Mouse (Mus musculus) gastrocnemius, adult 18-20 months (tissue): ENCODE data around the gene Cntn5. TPM values are rescaled to one million over a fixed set of nuclear protein-coding genes. Genes with fewer than 3 reads are reported as not detected.

Experiments used
- DNase-seq: peaks from one replicate; pipeline ENCODE4 v3.0.0; 2021; ENCODE audit warnings: low spot score
- total RNA-seq, 2 experiments: library from RNA; stranded (reverse); gene quantifications; 2 replicates each; pipeline ENCODE4 v1.2.3; 2021

Gene Cntn5
- total RNA-seq, 2 experiments from 2014 or later = not detected

DNA sequence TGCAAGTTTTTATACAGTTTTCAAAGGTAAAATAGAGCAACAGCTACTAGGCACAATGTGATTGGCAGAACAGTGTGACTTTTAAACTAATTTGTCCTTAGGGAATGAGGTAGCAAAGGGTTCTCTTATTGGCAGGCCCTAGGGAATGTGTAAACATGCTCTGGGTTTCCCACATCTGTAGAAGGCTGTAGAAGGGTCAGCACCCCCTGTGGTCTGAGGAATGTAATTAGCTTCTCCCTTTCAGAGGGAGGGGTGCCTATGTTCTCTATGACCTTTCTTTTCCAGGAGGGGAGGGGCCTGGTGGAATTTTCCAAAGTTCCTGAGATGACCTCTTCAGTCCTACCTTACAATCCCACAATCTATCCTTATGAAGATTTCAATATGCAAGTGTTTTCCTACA is 673.6 kb downstream of the Cntn5 start:
- no peak for DNase-seq

DNA sequence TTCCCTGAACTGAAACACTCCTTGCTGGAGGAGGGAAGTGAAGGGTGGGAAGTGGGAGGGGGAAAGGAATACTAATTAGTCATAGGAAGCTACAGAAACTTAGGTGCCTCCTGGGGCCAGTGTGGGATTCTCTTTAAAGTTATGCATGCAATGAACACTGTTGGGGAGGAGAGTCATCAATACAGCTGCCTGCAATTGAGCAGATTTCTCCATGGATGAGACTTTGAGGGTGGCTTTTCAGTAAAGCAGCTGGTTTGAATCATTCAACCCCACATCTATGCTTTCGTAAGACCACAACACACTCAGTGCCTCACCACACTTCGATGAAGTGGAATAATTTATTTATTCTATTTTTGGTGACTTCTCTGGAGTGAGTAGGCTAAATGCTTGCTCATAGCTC is 674.9 kb downstream of the Cntn5 start:
- DNase-seq = no peak

GRCm38 (mm10) chr9:10226013-10226412 is 678.6 kb downstream of the Cntn5 start:
- DNase-seq = no peak

DNA sequence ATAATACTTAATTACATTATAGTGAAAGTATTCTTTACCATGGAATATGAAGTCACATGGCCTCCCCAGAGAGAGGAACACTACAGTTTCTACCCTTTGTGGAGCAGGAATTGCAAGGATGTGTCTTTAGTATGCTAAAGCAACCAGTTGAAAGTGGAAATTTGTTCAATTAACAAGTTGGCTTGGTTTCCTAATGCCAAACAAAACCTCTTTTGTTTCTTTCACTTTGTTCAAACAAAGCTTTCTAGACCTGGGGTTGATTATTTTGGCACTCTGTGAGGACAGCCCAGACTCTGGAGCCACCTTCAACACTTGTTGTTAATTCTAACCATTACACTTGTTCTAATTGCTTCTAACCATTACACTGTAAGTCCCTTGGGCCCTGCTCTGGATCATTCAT is 718.5 kb downstream of the Cntn5 start:
- DNase-seq = no peak

DNA sequence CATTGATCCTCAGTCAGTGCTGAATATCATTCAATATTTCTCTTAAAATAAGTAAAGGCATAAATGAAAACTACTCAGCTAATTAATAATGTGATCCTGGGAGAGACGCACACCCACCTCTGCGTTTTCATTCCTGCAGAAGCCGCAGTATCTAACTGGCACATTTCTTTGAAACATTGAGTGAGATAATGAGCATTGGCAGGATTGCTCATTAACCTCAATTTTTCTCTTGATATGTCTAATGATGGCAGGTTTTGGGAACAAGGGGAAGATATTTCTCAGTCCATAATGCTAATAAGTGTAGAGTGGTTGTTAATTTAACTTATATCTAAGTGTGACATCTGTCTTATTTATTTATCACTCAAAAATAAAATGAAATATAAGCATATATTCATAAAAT is 734.0 kb downstream of the Cntn5 start:
- no peak for DNase-seq

GRCm38 (mm10) chr9:10121350-10122057 is 783.1 kb downstream of the Cntn5 start:
- DNase-seq = no peak

- DNase-seq = no peak
Measured at GRCm38 (mm10) chr9:10116581-10116980, 788.0 kb downstream of the Cntn5 start.

GRCm38 (mm10) chr9:10109156-10109555 is 795.4 kb downstream of the Cntn5 start:
- no peak for DNase-seq

- DNase-seq = no peak
Measured at GRCm38 (mm10) chr9:10107861-10108260, 796.7 kb downstream of the Cntn5 start.

GRCm38 (mm10) chr9:10101812-10102440 is 802.6 kb downstream of the Cntn5 start:
- DNase-seq = no peak

DNA sequence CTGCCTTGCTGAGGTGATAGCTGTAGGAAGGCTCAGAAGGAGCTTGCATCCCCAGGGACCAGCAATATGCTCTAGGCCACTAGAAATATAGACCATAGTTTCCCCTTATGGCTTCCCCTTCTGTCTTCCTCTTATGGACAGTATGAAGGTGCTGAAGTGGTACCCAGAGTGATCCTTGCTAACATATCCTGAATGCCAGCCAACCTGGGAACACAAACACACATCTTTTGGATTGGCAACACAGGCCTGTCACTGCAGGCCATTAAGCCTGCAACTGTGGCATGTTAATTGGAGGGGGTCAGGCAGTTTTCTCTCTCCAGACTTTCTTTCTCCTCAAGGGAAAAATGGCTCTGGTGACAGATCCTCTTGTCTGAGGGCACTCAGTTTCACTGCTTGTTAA is 828.3 kb downstream of the Cntn5 start:
- no peak for DNase-seq

GRCm38 (mm10) chr9:10073401-10073800 is 831.2 kb downstream of the Cntn5 start:
- no peak for DNase-seq

DNA sequence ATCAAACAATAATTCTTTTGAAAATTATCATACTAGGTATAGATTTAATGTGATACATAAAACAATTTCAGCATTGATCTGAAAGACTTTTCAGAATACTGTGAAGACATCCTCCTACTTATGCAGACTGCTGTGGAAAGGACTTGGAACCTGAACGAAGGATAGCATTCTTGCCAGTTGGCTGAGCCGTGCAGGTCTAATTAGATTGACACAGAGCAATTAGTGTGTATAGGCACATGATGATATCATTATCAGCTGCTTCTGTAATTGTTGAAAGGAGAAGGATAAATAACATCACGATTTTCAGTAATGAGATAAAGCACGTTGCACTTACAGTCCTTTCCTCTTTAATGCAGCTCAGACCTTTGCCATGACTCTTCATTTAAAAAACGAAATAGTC is 831.7 kb downstream of the Cntn5 start:
- DNase-seq = no peak

- no peak for DNase-seq
Measured at GRCm38 (mm10) chr9:10071271-10071670, 833.3 kb downstream of the Cntn5 start.

- DNase-seq = no peak
Measured at GRCm38 (mm10) chr9:10044969-10045789, 859.4 kb downstream of the Cntn5 start.

GRCm38 (mm10) chr9:10043001-10043400 is 861.6 kb downstream of the Cntn5 start:
- no peak for DNase-seq

DNA sequence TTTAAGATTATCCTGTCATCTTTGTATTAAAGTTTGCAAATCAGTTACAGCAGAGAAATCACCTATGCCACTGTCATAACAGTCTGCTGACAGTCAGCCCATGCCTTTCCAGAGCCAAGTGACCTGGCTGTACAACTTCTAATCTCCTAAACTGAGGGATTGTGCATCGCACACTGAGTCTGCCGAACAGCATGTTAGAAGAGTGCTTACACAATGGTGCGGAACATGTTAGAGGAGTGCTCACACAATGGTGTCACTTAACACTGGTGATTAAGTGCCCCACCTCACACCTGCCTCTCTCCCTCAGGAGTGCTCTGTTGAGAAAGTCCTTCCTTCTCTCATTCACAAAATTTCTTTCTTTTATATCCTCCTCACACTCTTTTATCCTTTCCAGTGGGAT is 889.4 kb downstream of the Cntn5 start:
- DNase-seq = no peak

DNA sequence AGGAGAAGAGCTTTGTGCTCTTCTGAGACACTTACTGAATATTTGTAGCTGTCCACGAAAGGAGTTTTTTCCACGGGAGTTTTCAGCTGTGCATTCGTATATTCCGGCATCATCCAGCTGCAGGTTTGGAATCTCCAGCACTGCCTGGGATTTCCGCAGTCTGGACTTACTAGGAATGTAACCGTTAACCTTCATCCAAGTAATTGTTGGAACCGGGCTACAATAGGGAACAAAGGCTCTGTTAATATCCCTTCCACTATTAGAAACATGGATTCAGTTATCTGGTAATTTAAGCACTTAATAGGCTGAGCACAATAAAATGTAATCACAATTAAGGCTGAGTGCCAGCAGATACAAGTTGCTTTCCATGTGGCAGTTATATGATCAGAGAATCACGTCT is 920.5 kb downstream of the Cntn5 start:
- DNase-seq = no peak

DNA sequence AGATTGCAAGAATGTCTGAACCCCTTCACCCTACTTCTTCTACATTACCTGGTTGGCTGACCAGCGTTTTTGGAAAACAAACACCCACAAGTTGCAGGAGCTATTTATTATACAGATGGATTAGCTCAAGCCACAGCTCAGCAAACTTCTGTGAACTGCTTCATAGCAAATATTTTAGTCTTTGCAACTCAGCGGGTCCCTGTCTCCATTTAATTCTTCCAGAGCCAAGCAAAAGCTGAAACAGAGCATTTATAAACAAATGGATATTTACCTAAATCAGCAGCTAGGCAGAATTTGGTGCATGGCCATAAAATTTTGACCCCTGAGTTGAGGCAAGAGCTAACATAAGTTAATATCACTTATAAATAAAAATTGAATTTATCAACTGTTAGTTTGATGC is 921.4 kb downstream of the Cntn5 start:
- DNase-seq = no peak

GRCm38 (mm10) chr9:9965370-9965769 is 939.2 kb downstream of the Cntn5 start:
- no peak for DNase-seq

- no peak for DNase-seq
Measured at GRCm38 (mm10) chr9:9960610-9961172, 943.9 kb downstream of the Cntn5 start.

GRCm38 (mm10) chr9:9949346-9949745 is 955.2 kb downstream of the Cntn5 start:
- no peak for DNase-seq
